Mouse (Mus musculus) brain, embryonic 14.5 days (tissue): Measurements from ENCODE around the gene E2f4.

Experiments
- CTCF ChIP-seq: fragments of 200-500 bp; IDR thresholded peaks from 2 replicates; pipeline ENCODE4 v1.5.1; 2012; ENCODE audit warnings: inconsistent platforms, mild to moderate bottlenecking, moderate library complexity, borderline replicate concordance; ENCODE audit not compliant: insufficient read depth, insufficient read length; ENCODE audit errors: extremely low read depth
- POLR2A ChIP-seq: fragments of 200-500 bp; IDR thresholded peaks from 2 replicates; pipeline ENCODE4 v1.6.1; 2012; ENCODE audit warnings: mild to moderate bottlenecking, inconsistent platforms, borderline replicate concordance; ENCODE audit not compliant: poor library complexity, insufficient read depth, insufficient read length, severe bottlenecking; ENCODE audit errors: extremely low read depth

GRCm38 (mm10) chr8:105254152-105254965, 43.1 kb upstream of the E2f4 start:
- no peak for TF ChIP-seq POLR2A
- TF ChIP-seq CTCF, result peak; percentile 85
